Mouse (Mus musculus) T-helper 17 cell (primary cell): ENCODE results near the gene Dnase1l1.

Source experiments
- in situ Hi-C, 2 experiments: fragments of 300-600 bp; cut with MboI, MseI; formaldehyde crosslinking; loops; 1 replicate in 1 of 2; 2 replicates in 1 of 2; pipeline ENCODE4 v1.15.1; 2025; ENCODE audit warnings: high pct_unique_total_duplicates in 2 of 2

Gene Dnase1l1

DNA sequence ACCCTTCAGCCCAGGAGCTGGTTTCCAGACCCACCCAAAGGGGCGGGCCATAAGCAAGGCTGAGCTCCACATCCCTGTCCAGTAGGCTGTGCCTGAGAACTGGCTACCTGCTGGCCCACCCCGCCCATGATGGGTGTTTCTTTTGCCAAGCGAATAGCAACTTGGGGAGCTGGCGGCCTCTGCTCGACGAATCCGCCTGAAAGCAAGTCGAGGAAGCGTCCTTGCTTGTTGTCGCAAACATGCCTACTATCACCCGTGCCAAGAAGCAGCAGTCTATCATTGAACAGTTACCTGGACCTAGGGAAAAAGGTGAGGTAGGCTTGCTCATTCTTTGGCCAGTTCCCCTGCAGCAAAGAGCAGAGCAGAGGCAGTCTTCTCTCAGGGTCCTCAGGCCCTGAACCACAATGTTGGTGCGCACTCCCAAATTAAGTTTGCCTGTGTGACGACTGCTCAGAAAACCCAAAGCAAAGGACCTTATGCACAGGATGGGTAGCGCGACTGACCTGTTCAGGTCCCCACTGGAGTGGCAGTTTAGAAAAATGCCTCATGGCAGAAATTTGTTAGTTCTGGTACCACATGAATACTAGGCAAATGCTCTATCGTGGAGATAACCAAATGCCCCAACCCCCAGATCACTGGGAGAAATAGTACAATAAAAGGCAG, at the start of gene Dnase1l1, which contains the start of gene Taz:
TSS of gene Dnase1l1 (minus strand) at position 606 of the 663 bp plus-strand sequence.
TSS of gene Taz (plus strand) at position 181 of the 663 bp plus-strand sequence.
- in situ Hi-C loops: no loop called here

- in situ Hi-C loops: no loop called here
Observed at GRCm38 (mm10) chrX:74330166-74330930, 48.2 kb upstream of the Dnase1l1 start.

- in situ Hi-C loops: no loop called here
Observed at GRCm38 (mm10) chrX:74329215-74329671, 47.1 kb upstream of the Dnase1l1 start.

DNA sequence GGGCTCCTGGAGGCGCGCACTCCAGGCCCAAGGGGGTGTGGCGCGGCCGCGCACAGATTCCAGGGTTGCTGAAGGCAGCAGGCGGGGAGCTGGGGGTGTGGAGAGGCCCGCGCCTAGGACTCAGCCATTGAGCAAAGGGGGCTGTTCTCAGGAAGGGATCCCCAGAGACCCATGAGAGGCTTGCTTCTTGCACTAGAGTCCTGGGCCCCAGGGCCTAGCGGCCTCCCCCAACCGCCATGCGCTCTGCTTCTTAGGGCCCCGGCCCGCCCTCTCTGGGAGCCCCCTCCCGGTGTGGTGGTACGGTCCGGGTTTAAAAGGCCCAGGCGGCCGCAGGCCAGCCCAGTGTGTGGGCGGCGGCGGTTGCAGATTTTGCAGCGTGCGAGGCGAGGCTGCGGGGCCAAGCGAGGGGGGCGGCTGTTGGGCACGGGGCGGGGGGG, 46.6 kb upstream of the Dnase1l1 start, which contains the start of gene Plxna3:
TSS of gene Plxna3 (plus strand) at position 342 of the 437 bp plus-strand sequence.
- in situ Hi-C loops: no loop called here

- in situ Hi-C loops: no loop called here
Observed at GRCm38 (mm10) chrX:74312540-74313464, 30.7 kb upstream of the Dnase1l1 start, which contains the start of gene Fam50a. Fam50a (plus strand) TSS chrX:74313033.

GRCm38 (mm10) chrX:74304867-74305700, 22.9 kb upstream of the Dnase1l1 start, which contains the start of gene Gdi1:
Gdi1 (plus strand) TSS chrX:74304998.
- in situ Hi-C loops: no loop called here

DNA sequence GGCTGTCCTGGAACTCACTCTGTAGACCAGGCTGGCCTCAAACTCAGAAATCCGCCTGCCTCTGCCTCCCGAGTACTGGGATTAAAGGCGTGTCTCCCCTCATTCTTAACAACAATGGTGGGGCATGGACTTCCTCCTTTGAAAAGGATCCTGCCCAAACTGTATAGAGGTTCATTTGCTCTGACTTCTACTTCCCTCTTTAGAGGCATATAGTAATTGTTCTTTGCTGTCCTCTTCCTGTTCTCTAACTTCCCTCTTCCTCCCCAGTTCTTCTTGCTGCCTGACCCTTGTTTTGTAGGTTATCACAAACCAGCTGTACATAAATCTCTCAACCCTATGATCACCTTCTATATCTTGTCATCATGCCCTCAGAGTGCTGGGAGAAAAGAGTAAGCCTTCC, 17.6 kb upstream of the Dnase1l1 start:
- in situ Hi-C loops: no loop called here

GRCm38 (mm10) chrX:74298348-74298747, 16.2 kb upstream of the Dnase1l1 start:
- in situ Hi-C loops: no loop called here

GRCm38 (mm10) chrX:74296538-74297448, 14.7 kb upstream of the Dnase1l1 start, which contains the start of gene Atp6ap1:
Atp6ap1 (plus strand) TSS chrX:74297097.
- in situ Hi-C loops: no loop called here

GRCm38 (mm10) chrX:74293431-74293830, 11.3 kb upstream of the Dnase1l1 start:
- in situ Hi-C loops: no loop called here

DNA sequence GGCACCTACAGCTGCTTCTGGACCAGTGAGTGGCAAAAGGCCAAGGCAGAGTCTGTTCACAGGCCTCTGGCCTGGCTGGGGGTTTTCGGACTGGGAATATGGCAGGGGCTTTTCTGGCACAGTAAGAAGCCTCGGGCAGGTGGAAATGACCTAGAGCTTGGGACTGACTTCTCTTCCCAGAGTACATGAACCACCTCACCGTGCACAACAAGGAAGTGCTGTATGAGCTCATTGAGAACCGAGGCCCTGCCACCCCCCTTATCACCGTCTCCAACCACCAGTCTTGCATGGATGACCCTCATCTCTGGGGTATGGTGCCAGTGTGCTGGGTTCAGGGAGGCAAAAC, 928 bp upstream of the Dnase1l1 start:
- in situ Hi-C loops: no loop called here

DNA sequence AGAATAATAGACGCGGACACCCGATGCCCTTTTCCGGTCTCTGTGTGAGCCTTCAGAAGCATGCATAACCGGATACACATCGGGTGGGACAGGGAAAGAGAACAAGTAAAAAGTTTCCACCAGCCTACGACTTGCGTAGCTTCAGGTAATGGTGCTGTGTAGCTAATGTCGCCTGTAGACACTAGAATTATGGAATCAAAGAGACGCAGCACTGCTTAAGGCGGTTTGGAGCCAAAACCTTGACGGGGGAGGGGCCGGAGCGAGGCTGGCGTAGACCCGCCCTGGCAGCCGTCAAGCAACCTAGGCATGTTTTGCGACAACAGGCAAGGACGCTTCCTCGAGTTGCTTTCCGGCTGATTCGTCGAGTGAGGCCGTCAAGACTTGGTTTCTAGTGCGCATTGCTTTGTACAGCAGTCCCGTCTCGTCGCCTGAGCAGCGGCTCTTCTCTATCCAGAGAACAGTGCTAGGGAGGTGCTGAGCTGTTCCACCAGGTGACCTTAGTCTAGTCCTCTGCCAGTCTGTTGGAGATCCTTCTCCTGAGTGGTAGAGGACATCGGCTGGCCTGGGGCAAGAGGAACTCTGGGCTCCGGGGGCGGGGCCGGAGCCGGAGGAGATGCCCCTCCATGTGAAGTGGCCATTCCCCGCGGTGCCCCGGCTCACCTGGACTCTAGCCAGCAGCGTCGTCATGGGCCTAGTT, 406 bp upstream of the Dnase1l1 start:
- in situ Hi-C loops: no loop called here

GRCm38 (mm10) chrX:74281041-74281731, 951 bp downstream of the Dnase1l1 start:
- in situ Hi-C loops: no loop called here

- in situ Hi-C loops: no loop called here
Observed at GRCm38 (mm10) chrX:74277916-74278315, 4.2 kb downstream of the Dnase1l1 start.

- in situ Hi-C loops: no loop called here
Observed at GRCm38 (mm10) chrX:74273422-74274322, 8.5 kb downstream of the Dnase1l1 start.

DNA sequence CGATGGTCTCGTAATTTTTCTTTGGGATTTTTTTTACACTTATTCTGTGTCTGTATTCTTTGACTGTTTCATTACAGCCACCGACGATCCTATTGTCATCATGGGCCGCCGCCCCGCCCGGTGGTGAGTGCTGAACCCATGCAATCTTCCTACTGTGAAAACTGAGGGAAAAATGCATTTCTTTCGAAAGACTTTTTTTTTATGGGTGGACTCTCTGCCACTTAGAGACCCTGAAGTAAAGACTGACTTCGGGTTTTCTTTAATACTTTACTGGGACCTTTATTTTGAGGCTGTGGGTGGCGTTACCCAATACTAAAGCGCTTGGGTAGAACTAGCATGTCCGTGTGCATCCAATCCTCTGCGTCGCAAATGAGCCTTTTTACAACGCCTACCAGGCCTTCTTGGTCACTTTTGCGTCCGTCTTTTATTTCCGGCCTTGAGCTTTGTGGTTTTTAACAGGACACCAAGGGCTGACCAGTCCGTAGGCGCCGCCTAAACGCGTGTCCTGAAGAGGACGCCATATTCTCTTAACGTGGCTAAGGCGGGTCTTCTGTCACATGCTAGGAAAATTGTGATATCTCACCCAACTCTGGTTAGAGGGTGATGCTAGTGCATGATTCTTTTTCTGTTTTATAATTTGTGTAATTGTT, 11.1 kb downstream of the Dnase1l1 start:
- in situ Hi-C loops: no loop called here
